18 mouse cellular contexts compared by ENCODE assay signal in genomic region chr9:109911779-109912178, GRCm38 (mm10). TPM values are rescaled to one million over a fixed set of nuclear protein-coding genes. Genes with fewer than 3 reads are reported as not detected.
DNase-seq lines count a peak whose midpoint lies in the region; ATAC-seq and TF ChIP-seq lines count a peak whose summit lies in the region.
"Had no signal": no experiment of that assay in that cellular context is flagged by ENCODE, and none has a peak within 500 bp of the region (broad histone marks: within the 10 kb centered on the region; RNA-seq: fewer than 3 reads in every experiment).

No protein-coding gene starts in this region.

- H3K9me3 ChIP-seq in heart, embryonic 10.5 days: no peaks in the 10 kb centered on the region
- no peaks in the 10 kb centered on the region for H3K9me3 ChIP-seq in forebrain, postnatal 0 days (ENCODE audit: low read length)
- H3K9me3 ChIP-seq: heart, embryonic 13.5 days; limb, embryonic 13.5 days had no signal

- H3K27me3 ChIP-seq in heart, adult 2 months (ENCODE audit: control insufficient read depth, insufficient read depth, low read length): no peaks in the 10 kb centered on the region
- H3K27me3 ChIP-seq in heart, embryonic 10.5 days (ENCODE audit: insufficient read depth, poor library complexity, severe bottlenecking): no peaks in the 10 kb centered on the region
- no peaks in the 10 kb centered on the region for H3K27me3 ChIP-seq in forebrain, postnatal 0 days (ENCODE audit: insufficient read depth, low read length)
- H3K27me3 ChIP-seq: heart, embryonic 13.5 days; limb, embryonic 13.5 days; Patski had no signal

- 55% methylated on average over 7 of the region's 7 CpGs for WGBS in heart, adult 2 months
- 78% methylated on average over 7 of the region's 7 CpGs for WGBS in heart, embryonic 10.5 days
- WGBS in forebrain, postnatal 0 days: 78% methylated on average over 7 of the region's 7 CpGs

- no peaks in the 10 kb centered on the region for H3K79me2 ChIP-seq in heart, adult 2 months (replicated peaks; ENCODE audit: control insufficient read depth, insufficient read depth, low read length)

- H3K4me2 ChIP-seq in forebrain, postnatal 0 days (ENCODE audit: low read depth): no peak overlapping the region
- H3K4me2 ChIP-seq: heart, embryonic 13.5 days; hindbrain, embryonic 14.5 days; limb, embryonic 13.5 days had no signal

- H3K27ac ChIP-seq in heart, adult 2 months: no peak overlapping the region
- H3K27ac ChIP-seq in heart, embryonic 10.5 days: no peak overlapping the region
- H3K27ac ChIP-seq in forebrain, postnatal 0 days (ENCODE audit: low read depth, low read length): no peak overlapping the region
- H3K27ac ChIP-seq: heart, embryonic 13.5 days; hindbrain, embryonic 14.5 days; limb, embryonic 13.5 days had no signal

- no peaks in the 10 kb centered on the region for H3K36me3 ChIP-seq in heart, adult 2 months (ENCODE audit: control insufficient read depth, insufficient read depth, low read length)
- H3K36me3 ChIP-seq in heart, embryonic 10.5 days: no peaks in the 10 kb centered on the region
- H3K36me3 ChIP-seq in forebrain, postnatal 0 days (ENCODE audit: insufficient read depth): no peaks in the 10 kb centered on the region
- H3K36me3 ChIP-seq: heart, embryonic 13.5 days; limb, embryonic 13.5 days had no signal

- H3K4me3 ChIP-seq in heart, adult 2 months: no peak overlapping the region
- no peak overlapping the region for H3K4me3 ChIP-seq in heart, embryonic 10.5 days
- H3K4me3 ChIP-seq in forebrain, postnatal 0 days (ENCODE audit: low read depth, low read length): no peak overlapping the region
- H3K4me3 ChIP-seq: heart, embryonic 13.5 days; limb, embryonic 13.5 days had no signal

- H3K9ac ChIP-seq in heart, adult 2 months (ENCODE audit: low read depth, low read length): no peak overlapping the region
- no peak overlapping the region for H3K9ac ChIP-seq in forebrain, postnatal 0 days
- H3K9ac ChIP-seq: heart, embryonic 13.5 days; hindbrain, embryonic 14.5 days; limb, embryonic 13.5 days had no signal

- H3K4me1 ChIP-seq in heart, adult 2 months (ENCODE audit: control insufficient read depth, insufficient read depth, low read length): peaks cover 6% of the 10 kb centered on the region
- no peaks in the 10 kb centered on the region for H3K4me1 ChIP-seq in heart, embryonic 10.5 days
- no peaks in the 10 kb centered on the region for H3K4me1 ChIP-seq in forebrain, postnatal 0 days (ENCODE audit: insufficient read depth)
- H3K4me1 ChIP-seq: limb, embryonic 13.5 days had no signal

- no peak for TF ChIP-seq EP300 in heart, adult 2 months (IDR thresholded peaks at IDR 0.05; ENCODE audit: insufficient read depth, low read depth, low read length)

- TF ChIP-seq POLR2A in heart, adult 2 months (IDR thresholded peaks at IDR 0.05; ENCODE audit: insufficient read depth, low read depth, low read length): no peak

- DNase-seq in heart, adult 2 months: peak; percentile 53 to 63
- no peak for DNase-seq in heart, embryonic 10.5 days (ENCODE audit: low spot score)
- peak; percentile 29 for DNase-seq in 3134 (ENCODE audit: extremely low read depth, insufficient read length, low spot score)
- peak; percentile 72 for DNase-seq in MN1 (ENCODE audit: low spot score)
- peak; percentile 76 for DNase-seq in gastrocnemius, postnatal 14 days
- DNase-seq in layer of hippocampus, adult 9-10 months (ENCODE audit: low spot score): no peak
- no peak for DNase-seq in forebrain, postnatal 0 days
- DNase-seq: cerebellum, adult 11 months; embryo, embryonic 11 days; kidney, adult 11 months; kidney, postnatal 36 days; lung, adult 2 months; right cerebral cortex, postnatal 14 days had no signal

- no peak for ATAC-seq in forebrain, postnatal 0 days
- ATAC-seq: forebrain, embryonic 16.5 days; Patski had no signal

- intact Hi-C loops in heart, adult 2 months (cut with DNase I): loop anchor here (2.0 kb wide), 1 partner anchor 19 kb away; the partner anchor contains the start of gene Map4
- intact Hi-C loops in gastrocnemius, postnatal 14 days (cut with DNase I; ENCODE audit: low total_unique reads): no loop called here

- TF ChIP-seq CTCF in heart, adult 2 months (IDR thresholded peaks at IDR 0.05): no peak
- TF ChIP-seq CTCF in forebrain, postnatal 0 days (IDR thresholded peaks at IDR 0.05; ENCODE audit: low read depth): no peak

RNA-seq across cellular contexts. Expression of gene Map4, which starts 19.5 kb away (rescaled TPM):
- 100 to 1,000 TPM; 279 to 331 TPM for total RNA-seq in heart, adult 2 months (2021)
- polyA plus RNA-seq in heart, adult 2 months (2012; rRNA removed): 172 and 183 TPM in 2 replicates
- 69.1 and 88.4 TPM in 2 replicates for polyA plus RNA-seq in heart, embryonic 10.5 days (2016; fragmentation: Nextera tagmentation; extraction: Ambion mirVana)
- 100 to 1,000 TPM; 451 to 486 TPM for total RNA-seq in gastrocnemius, postnatal 14 days (2021)
- 226 and 237 TPM in 2 replicates for total RNA-seq in forebrain, postnatal 0 days (2014; rRNA removed)
- 158 and 201 TPM in 2 replicates for polyA plus RNA-seq in forebrain, postnatal 0 days (2015; fragmentation: Nextera tagmentation; extraction: Ambion mirVana)

RNA-seq across cellular contexts. Expression of gene Cdc25a, which starts 36.4 kb away (rescaled TPM):
- 1 to 10 TPM; 4.4 to 4.9 TPM for total RNA-seq in heart, adult 2 months (2021)
- 2.1 and 2.8 TPM in 2 replicates for polyA plus RNA-seq in heart, adult 2 months (2012; rRNA removed)
- polyA plus RNA-seq in heart, embryonic 10.5 days (2016; fragmentation: Nextera tagmentation; extraction: Ambion mirVana): 24.5 and 37.8 TPM in 2 replicates
- total RNA-seq in gastrocnemius, postnatal 14 days (2021): 1 to 10 TPM; 3.9 to 4.8 TPM
- total RNA-seq in forebrain, postnatal 0 days (2014; rRNA removed): 14.4 and 16.1 TPM in 2 replicates
- polyA plus RNA-seq in forebrain, postnatal 0 days (2015; fragmentation: Nextera tagmentation; extraction: Ambion mirVana): 7.7 and 8.7 TPM in 2 replicates

Comparison
In these comparisons a context has a peak if more than half of its experiments do, and no peak if none do; other contexts are left out.
1. DNase-seq: peak in heart, adult 2 months (2 of 2), 3134 (single experiment), MN1 (single experiment) and gastrocnemius, postnatal 14 days (single experiment); none in heart, embryonic 10.5 days (single experiment), layer of hippocampus, adult 9-10 months (single experiment) and forebrain, postnatal 0 days (single experiment).